Mouse (Mus musculus) left cerebral cortex, postnatal 4 days (tissue): Measurements from ENCODE around the gene Gm9918. TPM values are rescaled to one million over a fixed set of nuclear protein-coding genes. Genes with fewer than 3 reads are reported as not detected.

Experiments
- total RNA-seq, 2 experiments: library from RNA; stranded (reverse); gene quantifications; 2 replicates each; pipeline ENCODE4 v1.2.3; 2021

The Gm9918 gene
- total RNA-seq, 2 experiments from 2014 or later: not detected

Other genes with a start within 250 kb of the Gm9918 start
- under 1 TPM; 0.26 to 0.64 TPM for gene Krt18, start 242.4 kb upstream of the Gm9918 start, total RNA-seq
- gene Eif4b, start 196.8 kb upstream of the Gm9918 start, total RNA-seq: 100 to 1,000 TPM; 206 to 211 TPM
- 10 to 100 TPM in 1 of 2 experiments, 1 to 10 TPM in 1; 8.5 to 11.4 TPM for gene Tns2, start 170.2 kb upstream of the Gm9918 start, total RNA-seq
- 100 to 1,000 TPM; 115 to 118 TPM for gene Spryd3, start 134.3 kb upstream of the Gm9918 start, total RNA-seq
- gene Igfbp6, start 126.2 kb upstream of the Gm9918 start, total RNA-seq: 1 to 10 TPM; 1.6 to 2.0 TPM
- not detected for gene Soat2, start 120.0 kb upstream of the Gm9918 start, total RNA-seq
- gene Zfp740, start 67.3 kb upstream of the Gm9918 start, total RNA-seq: 10 to 100 TPM; 70.3 to 70.6 TPM
- gene Csad, start 65.8 kb upstream of the Gm9918 start, total RNA-seq: 10 to 100 TPM; 27.8 TPM
- 1 to 10 TPM in 1 of 2 experiments, under 1 TPM in 1; 0.74 to 1.1 TPM for gene Itgb7, start 38.6 kb upstream of the Gm9918 start, total RNA-seq
- gene Rarg, start 13.0 kb upstream of the Gm9918 start, total RNA-seq: 10 to 100 TPM; 15.9 to 16.9 TPM
- gene Mfsd5, start 8.9 kb downstream of the Gm9918 start, total RNA-seq: 10 to 100 TPM; 31.4 to 33.7 TPM
- gene Espl1, start 25.7 kb downstream of the Gm9918 start, total RNA-seq: 1 to 10 TPM; 8.5 to 9.9 TPM
- 100 to 1,000 TPM; 390 to 395 TPM for gene Pfdn5, start 55.6 kb downstream of the Gm9918 start, total RNA-seq
- 10 to 100 TPM; 60.2 to 65.9 TPM for gene Myg1, start 61.1 kb downstream of the Gm9918 start, total RNA-seq
- gene Aaas, start 80.2 kb downstream of the Gm9918 start, total RNA-seq: 10 to 100 TPM; 28.7 to 29.2 TPM
- gene Sp7, start 96.6 kb downstream of the Gm9918 start, total RNA-seq: under 1 TPM; 0.24 to 0.56 TPM
- 10 to 100 TPM; 30.5 to 35.0 TPM for gene Sp1, start 135.6 kb downstream of the Gm9918 start, total RNA-seq
- 1 to 10 TPM in 1 of 2 experiments, under 1 TPM in 1; 0.93 to 1.4 TPM for gene Amhr2, start 174.8 kb downstream of the Gm9918 start, total RNA-seq
- gene Prr13, start 188.5 kb downstream of the Gm9918 start, total RNA-seq: 10 to 100 TPM; 18.6 to 20.0 TPM
- gene Pcbp2, start 200.0 kb downstream of the Gm9918 start, total RNA-seq: 100 to 1,000 TPM; 546 to 548 TPM
- not detected for gene Gm10337, start 233.2 kb downstream of the Gm9918 start, total RNA-seq
- 10 to 100 TPM; 90.1 to 93.0 TPM for gene Map3k12, start 246.5 kb downstream of the Gm9918 start, total RNA-seq
- 10 to 100 TPM; 71.4 to 72.0 TPM for gene Tarbp2, start 247.6 kb downstream of the Gm9918 start, total RNA-seq